Mouse (Mus musculus) liver, adult 2 months (tissue): ENCODE data around the gene Gm38392.

Source experiments
- CTCF ChIP-seq: fragments of 200-500 bp; IDR thresholded peaks from 2 replicates; pipeline ENCODE4 v1.5.1; 2011; ENCODE audit warnings: low read depth, low read length, control low read depth
- POLR2A ChIP-seq: fragments of 200-500 bp; IDR thresholded peaks from 2 replicates; pipeline ENCODE4 v1.6.1; 2011; ENCODE audit warnings: low read length, control low read depth; ENCODE audit not compliant: insufficient read depth; ENCODE audit errors: extremely low read depth

DNA sequence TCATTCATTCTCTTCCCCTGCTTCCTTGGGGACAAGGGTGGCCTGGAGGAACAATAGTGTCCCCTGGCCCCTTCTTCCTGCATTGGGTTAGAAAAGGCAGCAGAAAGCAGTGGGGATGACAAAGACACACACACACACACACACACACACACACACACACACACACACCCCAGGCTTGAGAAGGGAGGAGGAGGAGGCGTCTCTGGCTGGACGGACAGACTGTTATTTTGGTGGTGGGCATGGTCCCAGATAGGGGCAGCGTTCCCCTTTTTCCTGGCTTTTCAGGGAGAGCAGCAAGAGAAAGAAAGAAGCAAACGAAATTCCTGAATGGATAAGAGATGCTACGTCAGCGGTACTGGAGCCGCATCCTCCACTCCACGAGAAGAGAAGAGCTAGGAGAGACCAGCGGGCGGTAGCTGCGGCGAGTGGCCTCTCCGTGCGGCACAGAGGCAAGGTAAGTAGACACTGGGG lies 80.1 kb downstream of the Gm38392 start:
- TF ChIP-seq CTCF (no peak), POLR2A (no peak)
